Mouse (Mus musculus): ENCODE measurements around the gene B4gat1. TPM values are rescaled to one million over a fixed set of nuclear protein-coding genes. Genes with fewer than 3 reads are reported as not detected.
"Not testable (repeated sequence)": the region's sequence is repeated elsewhere in the genome, so short reads cannot be mapped to it uniquely, and the experiment has no call there.

Gene B4gat1
- polyA plus RNA-seq, 2 experiments, result 4.2 to 6.5 TPM

DNA sequence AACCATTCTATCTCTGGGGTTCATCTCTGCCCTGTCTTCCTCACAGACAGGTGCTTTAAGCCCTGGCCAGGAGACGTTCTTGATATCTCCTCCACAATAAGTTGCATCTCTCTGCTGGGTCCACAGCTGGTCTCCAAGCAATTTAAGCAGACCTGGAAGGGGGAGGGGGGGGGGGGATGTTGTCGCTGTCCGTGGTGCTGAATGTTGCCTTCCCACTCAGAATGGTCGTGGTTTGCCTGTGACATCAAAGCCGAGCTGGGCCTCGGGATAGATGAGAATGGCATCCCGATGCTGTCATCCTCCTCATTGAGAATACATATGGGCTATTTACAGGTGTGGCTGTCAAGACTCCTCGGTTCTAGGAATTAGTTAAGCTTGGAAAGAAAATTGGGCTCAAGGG is 46.3 kb upstream of the B4gat1 start:
- no peaks in the 10 kb centered on the region for H3K36me3 ChIP-seq (replicated peaks; ENCODE audit: control insufficient read depth, insufficient read depth, low read depth)
- no peak overlapping the region for H3K4me3 ChIP-seq (ENCODE audit: insufficient read depth in 1 of 2, low read depth in 2 of 2, low read length in 2 of 2)
- no peak overlapping the region for H3K27ac ChIP-seq
- ATAC-seq (ENCODE audit: insufficient read depth), result no peak
- DNase-seq (ENCODE audit: low read depth in 3 of 3, low spot score in 3 of 3), result no peak
- WGBS (ENCODE audit: insufficient replicate concordance), result 9% methylated on average over 8 of the region's 8 CpGs
- no peak overlapping the region for H3K4me2 ChIP-seq (ENCODE audit: low read depth)
- peaks cover 28% of the 10 kb centered on the region for H3K27me3 ChIP-seq (ENCODE audit: control insufficient read depth, insufficient read depth, low read length)
- H3K4me1 ChIP-seq (replicated peaks; ENCODE audit: control insufficient read depth in 2 of 2, insufficient read depth in 2 of 2, low read length in 1 of 2), result no peaks in the 10 kb centered on the region
- H3K9me3 ChIP-seq (ENCODE audit: control insufficient read depth, low read length), result no peaks in the 10 kb centered on the region
- TF ChIP-seq CTCF (IDR thresholded peaks at IDR 0.05; ENCODE audit: low read depth) (no peak), EP300 (IDR thresholded peaks at IDR 0.05; ENCODE audit: low read depth) (no peak)
- no peak overlapping the region for H3K9ac ChIP-seq (replicated peaks)

- 0% methylated on average over 9 of the region's 9 CpGs for WGBS (ENCODE audit: insufficient replicate concordance)
- ATAC-seq (ENCODE audit: insufficient read depth) (no peak), DNase-seq (ENCODE audit: low read depth in 3 of 3, low spot score in 3 of 3) (no peak)
- Histone ChIP-seq H3K9ac (replicated peaks) (no peak overlapping the region), H3K27me3 (ENCODE audit: control insufficient read depth, insufficient read depth, low read length) (peaks cover 28% of the 10 kb centered on the region), H3K27ac (no peak overlapping the region), H3K4me3 (ENCODE audit: insufficient read depth in 1 of 2, low read depth in 2 of 2, low read length in 2 of 2) (no peak overlapping the region), H3K4me1 (replicated peaks; ENCODE audit: control insufficient read depth in 2 of 2, insufficient read depth in 2 of 2, low read length in 1 of 2) (no peaks in the 10 kb centered on the region), H3K36me3 (replicated peaks; ENCODE audit: control insufficient read depth, insufficient read depth, low read depth) (no peaks in the 10 kb centered on the region), H3K9me3 (ENCODE audit: control insufficient read depth, low read length) (no peaks in the 10 kb centered on the region), H3K4me2 (ENCODE audit: low read depth) (no peak overlapping the region)
- no peak for TF ChIP-seq CTCF (IDR thresholded peaks at IDR 0.05; ENCODE audit: low read depth)
- no peak for TF ChIP-seq EP300 (IDR thresholded peaks at IDR 0.05; ENCODE audit: low read depth)
Measured at GRCm38 (mm10) chr19:4992904-4993303, 45.7 kb upstream of the B4gat1 start.

DNA sequence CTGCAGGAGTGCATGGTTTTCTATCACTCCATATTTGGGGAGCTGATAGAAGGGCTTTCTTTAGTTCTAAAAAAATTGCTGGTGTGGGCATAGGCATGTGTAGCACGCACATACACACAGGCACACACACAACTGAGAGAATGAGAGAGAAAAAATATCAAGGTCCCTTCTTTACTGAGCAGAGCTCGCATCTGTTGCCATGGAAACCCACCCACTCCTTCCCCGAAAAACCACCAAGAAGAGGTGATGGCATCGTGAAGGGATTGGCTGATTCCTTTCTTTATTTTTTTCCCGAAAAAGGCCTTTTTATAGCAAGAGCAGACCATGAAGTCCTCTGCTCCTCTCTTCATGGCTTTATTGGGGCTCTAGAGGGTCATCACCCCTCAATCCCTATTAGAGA is 44.6 kb upstream of the B4gat1 start:
- ATAC-seq (ENCODE audit: insufficient read depth) (no peak), DNase-seq (ENCODE audit: low read depth in 3 of 3, low spot score in 3 of 3) (no peak)
- no peak overlapping the region for H3K27ac ChIP-seq
- no peaks in the 10 kb centered on the region for H3K9me3 ChIP-seq (ENCODE audit: control insufficient read depth, low read length)
- TF ChIP-seq CTCF (IDR thresholded peaks at IDR 0.05; ENCODE audit: low read depth) (no peak), EP300 (IDR thresholded peaks at IDR 0.05; ENCODE audit: low read depth) (no peak)
- H3K36me3 ChIP-seq (replicated peaks; ENCODE audit: control insufficient read depth, insufficient read depth, low read depth), result no peaks in the 10 kb centered on the region
- no peak overlapping the region for H3K4me3 ChIP-seq (ENCODE audit: insufficient read depth in 1 of 2, low read depth in 2 of 2, low read length in 2 of 2)
- H3K4me2 ChIP-seq (ENCODE audit: low read depth), result no peak overlapping the region
- WGBS (ENCODE audit: insufficient replicate concordance), result 41% methylated on average over 5 of the region's 5 CpGs
- H3K4me1 ChIP-seq (replicated peaks; ENCODE audit: control insufficient read depth in 2 of 2, insufficient read depth in 2 of 2, low read length in 1 of 2), result no peaks in the 10 kb centered on the region
- no peak overlapping the region for H3K9ac ChIP-seq (replicated peaks)
- peaks cover 28% of the 10 kb centered on the region for H3K27me3 ChIP-seq (ENCODE audit: control insufficient read depth, insufficient read depth, low read length)

DNA sequence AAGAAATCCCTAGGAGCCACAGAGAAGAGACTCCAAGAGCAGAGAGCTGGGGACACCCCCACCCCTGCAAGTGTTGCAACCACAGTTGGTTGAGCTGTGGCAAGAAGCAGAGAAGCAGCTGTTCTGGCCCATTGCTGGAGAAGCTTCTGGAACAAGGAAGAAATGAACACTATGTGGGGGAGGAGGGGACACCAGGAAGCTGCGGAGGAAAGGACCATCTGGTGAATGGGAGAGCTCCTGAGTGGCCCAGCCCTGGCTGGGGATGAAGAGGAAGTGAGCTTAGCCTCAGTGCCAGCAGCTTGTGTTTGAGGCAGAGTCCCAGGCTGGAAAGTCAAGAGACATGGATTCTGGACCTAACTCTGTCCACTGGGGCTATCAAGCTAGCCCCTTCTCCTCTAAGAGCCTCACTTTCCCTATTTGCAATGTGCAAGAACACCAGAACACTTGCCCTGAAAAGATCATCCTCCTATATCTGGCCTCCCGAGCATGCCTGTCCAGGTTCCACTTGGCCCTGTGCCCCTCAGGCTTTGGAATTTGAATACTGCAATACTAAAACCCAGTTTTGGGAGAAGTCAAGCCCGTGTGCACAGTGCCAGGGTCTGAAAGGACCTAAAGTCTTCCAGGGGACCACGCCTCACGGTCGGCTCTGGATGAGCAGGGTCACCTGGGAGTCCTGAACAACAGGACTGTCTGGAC is 39.0 kb upstream of the B4gat1 start:
- Histone ChIP-seq H3K4me2 (ENCODE audit: low read depth) (no peak overlapping the region), H3K9me3 (ENCODE audit: control insufficient read depth, low read length) (no peaks in the 10 kb centered on the region), H3K27ac (no peak overlapping the region), H3K9ac (replicated peaks) (no peak overlapping the region), H3K27me3 (ENCODE audit: control insufficient read depth, insufficient read depth, low read length) (no peaks in the 10 kb centered on the region; the same call in 1 of the 2 replicates), H3K4me1 (replicated peaks; ENCODE audit: control insufficient read depth in 2 of 2, insufficient read depth in 2 of 2, low read length in 1 of 2) (no peaks in the 10 kb centered on the region), H3K4me3 (ENCODE audit: insufficient read depth in 1 of 2, low read depth in 2 of 2, low read length in 2 of 2) (no peak overlapping the region), H3K36me3 (replicated peaks; ENCODE audit: control insufficient read depth, insufficient read depth, low read depth) (no peaks in the 10 kb centered on the region)
- DNase-seq (ENCODE audit: low read depth in 3 of 3, low spot score in 3 of 3), result no peak
- no peak for ATAC-seq (ENCODE audit: insufficient read depth)
- TF ChIP-seq EP300 (IDR thresholded peaks at IDR 0.05; ENCODE audit: low read depth) (no peak), CTCF (IDR thresholded peaks at IDR 0.05; ENCODE audit: low read depth) (no peak)
- 45% methylated on average over 6 of the region's 6 CpGs for WGBS (ENCODE audit: insufficient replicate concordance)

DNA sequence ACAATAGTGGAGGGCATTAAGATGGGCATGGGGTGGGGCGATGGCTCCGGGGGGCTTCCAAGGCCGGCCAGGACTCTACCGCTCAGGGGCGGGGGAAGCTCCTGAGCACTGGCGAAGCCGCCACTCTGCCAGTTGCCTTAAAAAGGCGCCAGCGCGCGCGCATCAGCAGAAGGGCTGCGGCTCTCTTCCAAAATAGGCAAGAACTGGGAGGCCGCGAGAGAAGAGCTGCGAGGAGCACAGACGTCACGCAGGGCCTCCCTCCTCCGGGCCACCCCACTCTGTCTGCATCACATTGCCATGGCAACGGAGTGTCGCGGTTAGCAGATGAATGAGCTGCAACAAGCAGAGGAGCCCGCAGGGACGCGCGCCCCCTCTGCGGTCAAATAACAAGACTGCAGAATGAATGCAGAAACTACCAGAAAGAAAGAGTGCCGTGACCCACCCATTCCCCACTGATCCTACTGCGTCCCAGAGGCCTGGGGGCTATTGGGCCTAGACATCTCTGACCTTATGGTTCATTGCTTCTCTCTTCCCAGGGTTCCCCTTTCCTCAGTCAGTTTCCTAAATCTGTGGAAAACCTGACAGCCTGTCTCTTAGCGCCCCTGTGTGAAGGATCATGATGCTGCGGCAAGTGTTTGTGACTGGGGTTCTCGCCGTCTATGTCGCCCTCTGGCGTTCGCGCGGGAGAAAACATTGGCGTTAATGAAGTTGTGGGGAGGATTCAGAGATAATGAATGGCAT is 36.8 kb upstream of the B4gat1 start:
- Histone ChIP-seq H3K4me3 (ENCODE audit: insufficient read depth in 1 of 2, low read depth in 2 of 2, low read length in 2 of 2) (no peak overlapping the region), H3K27me3 (ENCODE audit: control insufficient read depth, insufficient read depth, low read length) (no peaks in the 10 kb centered on the region; the same call in 1 of the 2 replicates), H3K4me2 (ENCODE audit: low read depth) (no peak overlapping the region), H3K27ac (no peak overlapping the region), H3K36me3 (replicated peaks; ENCODE audit: control insufficient read depth, insufficient read depth, low read depth) (no peaks in the 10 kb centered on the region), H3K9ac (replicated peaks) (no peak overlapping the region), H3K4me1 (replicated peaks; ENCODE audit: control insufficient read depth in 2 of 2, insufficient read depth in 2 of 2, low read length in 1 of 2) (no peaks in the 10 kb centered on the region), H3K9me3 (ENCODE audit: control insufficient read depth, low read length) (no peaks in the 10 kb centered on the region)
- WGBS (ENCODE audit: insufficient replicate concordance), result 3% methylated on average over 39 of the region's 39 CpGs
- peak in 2 of 3 experiments; percentile 32 to 37 for DNase-seq (ENCODE audit: low read depth in 3 of 3, low spot score in 3 of 3)
- no peak for ATAC-seq (ENCODE audit: insufficient read depth)
- peak; percentile 88 for TF ChIP-seq CTCF (IDR thresholded peaks at IDR 0.05; ENCODE audit: low read depth)
- TF ChIP-seq EP300 (IDR thresholded peaks at IDR 0.05; ENCODE audit: low read depth), result no peak

GRCm38 (mm10) chr19:5003644-5004043 is 35.0 kb upstream of the B4gat1 start:
- not testable (repeated sequence) for H3K9ac ChIP-seq (replicated peaks); H3K4me2 ChIP-seq (ENCODE audit: low read depth); H3K36me3 ChIP-seq (replicated peaks; ENCODE audit: control insufficient read depth, insufficient read depth, low read depth); ATAC-seq (ENCODE audit: insufficient read depth); H3K27me3 ChIP-seq (ENCODE audit: control insufficient read depth, insufficient read depth, low read length); H3K4me1 ChIP-seq (replicated peaks; ENCODE audit: control insufficient read depth in 2 of 2, insufficient read depth in 2 of 2, low read length in 1 of 2); H3K27ac ChIP-seq; DNase-seq (ENCODE audit: low read depth in 3 of 3, low spot score in 3 of 3); H3K9me3 ChIP-seq (ENCODE audit: control insufficient read depth, low read length); H3K4me3 ChIP-seq (ENCODE audit: insufficient read depth in 1 of 2, low read depth in 2 of 2, low read length in 2 of 2)
- WGBS (ENCODE audit: insufficient replicate concordance), result 30% methylated on average over 2 of the region's 2 CpGs

All from liver, embryonic 14.5 days (tissue).